Mouse (Mus musculus) kidney, postnatal 0 days (tissue): ENCODE measurements around the gene Rnf212b. TPM values are rescaled to one million over a fixed set of nuclear protein-coding genes. Genes with fewer than 3 reads are reported as not detected.

ENCODE experiments used
- ATAC-seq: fragments of 200-750 bp; cut with Nextera tagmentation; replicated peaks from 2 replicates; pipeline ENCODE4 v1.8.0; 2017; ENCODE audit warnings: low read depth, moderate number of reproducible peaks, moderate TSS enrichment, moderate library complexity; ENCODE audit not compliant: low FRiP score
- DNase-seq: peaks from one replicate; pipeline ENCODE4 v3.0.0-alpha.2; 2016; ENCODE audit warnings: low spot score
- H3K27ac ChIP-seq: fragments of 300-500 bp; sonication (generic); 2 replicates; pipeline ENCODE4 v1.5.1; 2014; ENCODE audit warnings: mild to moderate bottlenecking
- H3K27me3 ChIP-seq: fragments of 300-500 bp; sonication (generic); 2 replicates; pipeline ENCODE4 v1.6.1; 2014; ENCODE audit warnings: low read length, mixed read lengths; ENCODE audit not compliant: insufficient read depth
- H3K36me3 ChIP-seq: fragments of 300-500 bp; sonication (generic); 2 replicates; pipeline ENCODE4 v1.6.1; 2014; ENCODE audit warnings: low read length, mixed read lengths; ENCODE audit not compliant: insufficient read depth
- H3K4me1 ChIP-seq: fragments of 300-500 bp; sonication (generic); replicated peaks from 2 replicates; pipeline ENCODE4 v1.6.1; 2014; ENCODE audit warnings: antibody characterized with exemption, low read length, mixed read lengths; ENCODE audit not compliant: insufficient read depth
- H3K4me2 ChIP-seq: fragments of 300-500 bp; sonication (generic); 2 replicates; pipeline ENCODE4 v1.6.1; 2014; ENCODE audit warnings: mild to moderate bottlenecking, low read length, moderate library complexity, mixed read lengths
- H3K4me3 ChIP-seq: fragments of 300-500 bp; sonication (generic); replicated peaks from 2 replicates; pipeline ENCODE4 v1.5.1; 2014; ENCODE audit warnings: low read depth, low read length
- H3K9ac ChIP-seq: fragments of 300-500 bp; sonication (generic); 2 replicates; pipeline ENCODE4 v1.6.1; 2014; ENCODE audit warnings: low read depth, low read length
- H3K9me3 ChIP-seq: fragments of 300-500 bp; sonication (generic); replicated peaks from 2 replicates; pipeline ENCODE4 v1.6.1; 2016; ENCODE audit warnings: low read length, inconsistent platforms, mixed read lengths
- CTCF ChIP-seq: IDR thresholded peaks from 2 replicates; pipeline ENCODE4 v1.5.1; 2016; ENCODE audit warnings: antibody characterized with exemption, low read depth, mild to moderate bottlenecking, moderate library complexity
- WGBS: fragments of 180-500 bp; shearing (Covaris S2); extraction: QIAGEN DNeasy Blood & Tissue Kit; methylation state at CpG from one replicate; pipeline ENCODE4 v1.1.7; 2014; 5-methylcytosine and 5-hydroxymethylcytosine counted together
- polyA plus RNA-seq: library from polyadenylated mRNA; unstranded; fragments of >200 nt; fragmentation: Nextera tagmentation; extraction: Ambion mirVana; gene quantifications from 2 replicates; pipeline ENCODE4 v1.2.1, GENCODE M21; 2015

The Rnf212b gene
- polyA plus RNA-seq, 1 experiment from 2014 or later: 0.80 TPM

DNA sequence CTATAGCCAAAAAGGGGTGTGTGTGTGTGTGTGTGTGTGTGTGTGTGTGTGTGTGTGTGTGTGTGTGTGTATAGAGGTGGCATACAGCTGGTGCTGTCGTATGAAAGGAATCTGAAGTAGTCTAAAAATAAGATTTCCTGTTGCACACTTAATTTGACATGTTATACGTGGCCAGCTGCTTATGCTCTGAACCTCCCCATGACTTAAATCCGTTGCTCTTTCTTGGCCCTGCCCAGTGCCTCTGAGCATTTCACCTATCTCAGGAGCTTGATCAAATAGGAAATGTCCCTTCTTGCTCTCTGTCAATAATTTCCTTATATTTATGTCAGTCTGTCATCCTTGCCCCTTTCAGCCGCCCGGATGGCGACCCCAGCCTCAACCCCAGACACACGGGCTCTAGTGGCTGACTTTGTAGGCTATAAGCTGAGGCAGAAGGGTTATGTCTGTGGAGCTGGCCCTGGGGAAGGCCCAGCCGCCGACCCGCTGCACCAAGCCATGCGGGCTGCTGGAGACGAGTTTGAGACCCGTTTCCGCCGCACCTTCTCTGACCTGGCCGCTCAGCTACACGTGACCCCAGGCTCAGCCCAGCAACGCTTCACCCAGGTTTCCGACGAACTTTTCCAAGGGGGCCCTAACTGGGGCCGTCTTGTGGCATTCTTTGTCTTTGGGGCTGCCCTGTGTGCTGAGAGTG, 70.2 kb downstream of the Rnf212b start:
- H3K27ac ChIP-seq: peak overlapping the region; percentile 96
- ATAC-seq (no peak; the same call in 1 of the 2 replicates), DNase-seq (peak; percentile 64)
- no peaks in the 10 kb centered on the region for H3K9me3 ChIP-seq
- WGBS: 11% methylated on average over 21 of the region's 21 CpGs
- H3K4me1 ChIP-seq: peaks cover 11% of the 10 kb centered on the region
- H3K4me3 ChIP-seq: peak overlapping the region; percentile 69
- TF ChIP-seq CTCF: no peak
- H3K9ac ChIP-seq: peak overlapping the region; percentile 84
- peak overlapping the region; percentile 83 for H3K4me2 ChIP-seq
- no peaks in the 10 kb centered on the region for H3K27me3 ChIP-seq
- H3K36me3 ChIP-seq: no peaks in the 10 kb centered on the region

DNA sequence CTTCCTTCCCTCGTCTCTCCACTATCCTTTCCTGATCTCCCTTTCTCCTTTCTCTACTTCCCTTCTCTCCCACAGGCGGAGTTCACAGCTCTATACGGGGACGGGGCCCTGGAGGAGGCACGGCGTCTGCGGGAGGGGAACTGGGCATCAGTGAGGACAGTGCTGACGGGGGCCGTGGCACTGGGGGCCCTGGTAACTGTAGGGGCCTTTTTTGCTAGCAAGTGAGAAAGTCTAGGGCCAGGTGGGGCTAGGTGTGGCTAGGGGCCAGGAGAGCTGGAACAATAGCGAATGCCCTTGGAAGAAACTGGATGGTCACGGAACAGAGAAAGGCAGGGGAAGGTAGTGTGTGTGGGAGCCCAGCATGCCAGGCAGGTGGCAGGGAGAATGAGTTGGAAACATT, 71.4 kb downstream of the Rnf212b start:
- H3K27ac ChIP-seq: no peak overlapping the region
- ATAC-seq (no peak), DNase-seq (no peak)
- H3K9ac ChIP-seq: no peak overlapping the region
- TF ChIP-seq CTCF: no peak
- H3K4me3 ChIP-seq: no peak overlapping the region
- H3K9me3 ChIP-seq: no peaks in the 10 kb centered on the region
- no peaks in the 10 kb centered on the region for H3K36me3 ChIP-seq
- 82% methylated on average over 11 of the region's 11 CpGs for WGBS
- no peaks in the 10 kb centered on the region for H3K27me3 ChIP-seq
- H3K4me1 ChIP-seq: peaks cover 11% of the 10 kb centered on the region
- H3K4me2 ChIP-seq: peak overlapping the region; percentile 83

DNA sequence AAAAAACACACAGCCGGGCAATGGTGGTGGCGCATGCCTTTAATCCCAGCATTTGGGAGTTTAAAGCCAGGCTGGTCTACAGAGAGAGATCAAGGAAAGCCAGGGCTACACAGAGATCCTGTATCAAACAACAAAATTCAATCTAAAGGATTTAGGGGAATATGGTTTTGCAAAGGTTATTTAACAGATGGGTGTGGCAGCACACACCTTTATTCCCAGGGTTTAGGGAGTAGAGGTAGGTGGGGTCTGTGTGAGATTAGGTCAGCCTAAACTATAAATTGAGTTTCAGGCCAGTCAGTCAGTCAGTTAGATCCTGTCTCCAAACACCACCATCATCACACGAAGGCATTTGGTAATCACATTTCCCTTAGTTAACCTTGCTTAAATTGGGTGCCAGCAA, 78.3 kb downstream of the Rnf212b start, which contains the start of gene Pabpn1:
Pabpn1 (plus strand) TSS at position 301 of the 400 bp plus-strand sequence.
- no peak for DNase-seq
- H3K4me1 ChIP-seq: 0 out of 2 replicates have a peak, but pooled peaks cover 3% of the 10 kb centered on the region
- peaks cover 7% of the 10 kb centered on the region for H3K36me3 ChIP-seq
- TF ChIP-seq CTCF: no peak
- peak within 1 kb of the TSS; percentile 77 for H3K27ac ChIP-seq
- no peaks in the 10 kb centered on the region for H3K27me3 ChIP-seq
- H3K9me3 ChIP-seq: no peaks in the 10 kb centered on the region
- no peak for ATAC-seq
- peak within 1 kb of the TSS; percentile 20; the same call in 1 of the 2 replicates for H3K9ac ChIP-seq
- WGBS: 93% methylated on average over 3 of the region's 3 CpGs
- peak within 1 kb of the TSS; percentile 100 for H3K4me3 ChIP-seq
- peak within 1 kb of the TSS; percentile 47 for H3K4me2 ChIP-seq

DNA sequence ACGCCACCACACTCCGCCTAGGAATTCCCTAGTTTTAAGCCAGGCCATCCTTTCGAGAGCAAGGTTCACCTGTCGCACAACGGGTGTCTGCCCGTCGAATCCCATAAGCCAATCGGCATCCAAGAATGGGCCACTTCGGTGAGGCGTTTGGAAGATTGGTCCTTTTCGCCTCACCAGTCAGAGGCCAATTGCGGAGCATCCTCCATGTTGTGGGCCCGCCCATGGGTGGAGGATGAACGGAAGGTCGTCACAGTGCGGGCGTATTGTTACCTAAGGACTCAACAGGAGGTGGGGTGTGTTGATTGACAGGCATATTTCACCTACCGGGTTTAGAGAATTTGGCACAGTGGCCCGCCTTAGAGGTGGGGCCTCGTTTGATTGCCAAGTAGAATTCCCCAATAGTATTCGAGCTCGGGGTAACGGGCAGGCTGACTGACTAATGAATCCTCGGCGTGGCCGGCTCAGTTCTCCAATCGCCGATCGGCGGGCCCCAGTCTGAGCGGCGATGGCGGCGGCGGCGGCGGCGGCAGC, 79.8 kb downstream of the Rnf212b start:
- Histone ChIP-seq H3K27ac (peak overlapping the region; percentile 97), H3K36me3 (peaks cover 17% of the 10 kb centered on the region), H3K4me1 (0 out of 2 replicates have a peak, but pooled peaks cover 3% of the 10 kb centered on the region), H3K27me3 (no peaks in the 10 kb centered on the region), H3K4me2 (peak overlapping the region; percentile 61), H3K9ac (peak overlapping the region; percentile 100), H3K4me3 (peak overlapping the region; percentile 100), H3K9me3 (no peaks in the 10 kb centered on the region)
- ATAC-seq (peak; percentile 99), DNase-seq (peak; percentile 100)
- no peak for TF ChIP-seq CTCF
- under 1% methylated on average over 34 of the region's 38 CpGs for WGBS

DNA sequence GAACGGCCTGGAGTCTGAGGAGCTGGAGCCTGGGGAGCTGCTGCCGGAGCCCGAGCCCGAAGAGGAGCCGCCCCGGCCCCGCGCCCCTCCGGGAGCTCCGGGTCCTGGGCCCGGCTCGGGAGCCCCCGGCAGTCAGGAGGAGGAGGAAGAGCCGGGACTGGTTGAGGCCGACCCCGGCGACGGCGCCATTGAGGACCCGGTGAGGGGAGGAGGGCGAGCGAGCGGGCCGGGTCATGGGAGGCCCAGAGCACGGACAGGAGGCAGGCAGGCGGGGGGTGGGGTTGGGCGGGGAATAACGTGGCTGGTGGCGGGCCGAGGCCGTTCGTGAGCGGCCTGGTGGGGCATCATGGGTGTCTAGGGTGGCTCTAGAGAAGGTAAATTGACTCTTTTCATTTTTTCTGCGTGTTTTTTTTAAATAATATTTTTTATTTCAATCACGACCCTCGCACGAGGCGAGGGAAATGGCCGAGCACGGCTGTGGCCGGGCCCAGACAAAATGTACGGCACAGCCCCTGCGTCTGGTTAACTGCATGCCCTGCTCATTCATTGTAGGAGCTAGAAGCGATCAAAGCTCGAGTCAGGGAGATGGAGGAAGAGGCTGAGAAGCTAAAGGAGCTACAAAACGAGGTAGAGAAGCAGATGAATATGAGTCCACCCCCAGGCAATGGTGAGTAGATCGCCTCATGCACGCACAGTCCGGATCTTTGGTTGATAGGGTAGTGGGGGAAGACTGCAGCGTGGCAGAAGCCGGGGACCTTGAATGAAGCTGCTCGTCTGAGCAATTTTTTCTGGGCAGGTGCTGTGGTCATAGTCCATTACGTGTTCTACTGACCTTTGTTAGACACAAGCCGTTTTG, 80.6 kb downstream of the Rnf212b start:
- TF ChIP-seq CTCF: no peak
- H3K9me3 ChIP-seq: no peaks in the 10 kb centered on the region
- 0 out of 2 replicates have a peak, but pooled peaks cover 3% of the 10 kb centered on the region for H3K4me1 ChIP-seq
- peaks cover 22% of the 10 kb centered on the region for H3K36me3 ChIP-seq
- peak overlapping the region; percentile 97 for H3K27ac ChIP-seq
- ATAC-seq (peak; percentile 50), DNase-seq (peak; percentile 68)
- H3K9ac ChIP-seq: peak overlapping the region; percentile 100
- H3K27me3 ChIP-seq: no peaks in the 10 kb centered on the region
- peak overlapping the region; percentile 61 for H3K4me2 ChIP-seq
- under 1% methylated on average over 54 of the region's 54 CpGs for WGBS
- H3K4me3 ChIP-seq: peak overlapping the region; percentile 100

DNA sequence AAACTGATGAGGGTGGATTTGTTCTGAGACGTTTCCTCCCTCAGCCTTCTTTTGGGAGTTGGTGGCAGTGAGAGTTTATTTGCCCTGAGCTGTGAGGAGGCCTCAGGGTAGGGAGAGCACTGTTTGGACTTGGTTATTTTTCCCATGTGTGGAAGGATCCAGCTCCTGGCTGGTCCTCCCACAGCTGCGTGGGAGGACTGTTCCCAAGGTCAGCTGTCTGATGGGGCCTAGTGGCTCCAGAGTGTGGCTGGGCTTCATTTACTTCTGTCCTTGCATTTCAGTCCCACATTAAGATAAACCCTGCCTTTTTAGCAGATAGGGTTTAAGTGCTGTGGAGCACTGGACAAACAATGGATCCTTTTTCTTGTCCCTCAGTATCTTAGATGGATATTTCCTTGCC, 83.5 kb downstream of the Rnf212b start:
- no peak for TF ChIP-seq CTCF
- DNase-seq (peak; percentile 54), ATAC-seq (no peak)
- Histone ChIP-seq H3K9ac (no peak overlapping the region), H3K4me2 (no peak overlapping the region), H3K27me3 (no peaks in the 10 kb centered on the region), H3K27ac (0 out of 2 replicates have a peak overlapping the region, but pooled peaks have one; percentile 0), H3K9me3 (no peaks in the 10 kb centered on the region), H3K36me3 (peaks cover 22% of the 10 kb centered on the region), H3K4me1 (0 out of 2 replicates have a peak, but pooled peaks cover 3% of the 10 kb centered on the region), H3K4me3 (no peak overlapping the region)
- WGBS: 22% methylated on average over 2 of the region's 2 CpGs
